Comparison of ENCODE assay signal across 20 mouse cellular contexts in genomic region chr1:88611241-88611640, GRCm38 (mm10).
DNase-seq lines count a peak whose midpoint lies in the region; ATAC-seq lines count a peak whose summit lies in the region.
"Had no signal": no experiment of that assay in that cellular context is flagged by ENCODE, and none has a peak within 500 bp of the region (broad histone marks: within the 10 kb centered on the region; RNA-seq: fewer than 3 reads in every experiment).

No protein-coding gene starts in this region.

- H3K9ac ChIP-seq in hindbrain, embryonic 14.5 days: no peak overlapping the region
- H3K9ac ChIP-seq: forebrain, embryonic 13.5 days; forebrain, postnatal 0 days; hindbrain, embryonic 13.5 days had no signal

- no peak overlapping the region for H3K4me2 ChIP-seq in hindbrain, embryonic 14.5 days (replicated peaks)
- H3K4me2 ChIP-seq: forebrain, embryonic 13.5 days; hindbrain, embryonic 13.5 days had no signal

- H3K4me3 ChIP-seq in hindbrain, embryonic 10.5 days: no peak overlapping the region
- H3K4me3 ChIP-seq in hindbrain, embryonic 14.5 days (replicated peaks; ENCODE audit: low read length): no peak overlapping the region
- H3K4me3 ChIP-seq: embryonic facial prominence, embryonic 10.5 days; forebrain, embryonic 13.5 days; heart, embryonic 10.5 days; hindbrain, embryonic 13.5 days had no signal

- H3K27me3 ChIP-seq in hindbrain, embryonic 10.5 days (ENCODE audit: insufficient read depth, poor library complexity, severe bottlenecking): 0 out of 2 replicates have a peak, but pooled peaks cover 4% of the 10 kb centered on the region
- no peaks in the 10 kb centered on the region for H3K27me3 ChIP-seq in hindbrain, embryonic 14.5 days (ENCODE audit: control insufficient read depth, insufficient read depth, low read length)
- H3K27me3 ChIP-seq: forebrain, embryonic 13.5 days; hindbrain, embryonic 13.5 days had no signal

- H3K9me3 ChIP-seq in hindbrain, embryonic 10.5 days: no peaks in the 10 kb centered on the region
- H3K9me3 ChIP-seq in hindbrain, embryonic 14.5 days (ENCODE audit: control insufficient read depth, low read length): no peaks in the 10 kb centered on the region
- H3K9me3 ChIP-seq: embryonic facial prominence, embryonic 10.5 days; forebrain, embryonic 13.5 days; heart, embryonic 10.5 days; hindbrain, embryonic 13.5 days had no signal

- H3K4me1 ChIP-seq in hindbrain, embryonic 10.5 days (replicated peaks): peaks cover 25% of the 10 kb centered on the region
- no peaks in the 10 kb centered on the region for H3K4me1 ChIP-seq in hindbrain, embryonic 14.5 days (replicated peaks; ENCODE audit: control insufficient read depth, insufficient read depth, low read length)

- no peak for ATAC-seq in hindbrain, embryonic 14.5 days (ENCODE audit: low FRiP score)
- ATAC-seq: forebrain, embryonic 13.5 days; forebrain, postnatal 0 days had no signal

- no peak for DNase-seq in hindbrain, embryonic 10.5 days (ENCODE audit: low spot score)
- no peak for DNase-seq in hindbrain, embryonic 14.5 days (ENCODE audit: low spot score)
- DNase-seq in lung, postnatal 14 days: peak; percentile 23
- DNase-seq in lung, postnatal 25 days (ENCODE audit: low spot score): no peak
- DNase-seq in thymus, postnatal 4 days: peak; percentile 61
- no peak for DNase-seq in thymus, postnatal 0 days (ENCODE audit: low spot score)
- no peak for DNase-seq in cerebellum, postnatal 4 days (ENCODE audit: low spot score in 2 of 2)
- DNase-seq: adrenal gland, adult 2 months; adrenal gland, postnatal 25 days; cerebellum, adult 18-20 months; cerebellum, adult 9-11 months; cerebellum, postnatal 36 days; forebrain, postnatal 0 days; gastrocnemius, postnatal 25 days; heart, postnatal 10 days; heart, postnatal 4 days had no signal

- peak overlapping the region; percentile 40; the same call in 1 of the 2 replicates for H3K27ac ChIP-seq in hindbrain, embryonic 10.5 days
- H3K27ac ChIP-seq in hindbrain, embryonic 14.5 days: no peak overlapping the region
- H3K27ac ChIP-seq: embryonic facial prominence, embryonic 10.5 days; forebrain, embryonic 13.5 days; heart, embryonic 10.5 days; hindbrain, embryonic 13.5 days had no signal

- 72% methylated on average over 5 of the region's 5 CpGs for WGBS in hindbrain, embryonic 10.5 days
- 89% methylated on average over 5 of the region's 5 CpGs for WGBS in hindbrain, embryonic 14.5 days

- H3K36me3 ChIP-seq in hindbrain, embryonic 10.5 days: no peaks in the 10 kb centered on the region
- no peaks in the 10 kb centered on the region for H3K36me3 ChIP-seq in hindbrain, embryonic 14.5 days (replicated peaks; ENCODE audit: control insufficient read depth, insufficient read depth)
- H3K36me3 ChIP-seq: embryonic facial prominence, embryonic 10.5 days; heart, embryonic 10.5 days; hindbrain, embryonic 13.5 days had no signal

Comparison
In these comparisons a context has a peak if more than half of its experiments do, and no peak if none do; other contexts are left out.
1. DNase-seq: peak in lung, postnatal 14 days (single experiment) and thymus, postnatal 4 days (single experiment); none in hindbrain, embryonic 10.5 days (single experiment), hindbrain, embryonic 14.5 days (single experiment), lung, postnatal 25 days (single experiment), thymus, postnatal 0 days (single experiment) and cerebellum, postnatal 4 days (0 of 2).